Mouse (Mus musculus) erythroblast, embryonic 14.5 days (primary cell): ENCODE data around the gene Sh3gl2. TPM values are rescaled to one million over a fixed set of nuclear protein-coding genes. Genes with fewer than 3 reads are reported as not detected.

Source experiments
- H3K27me3 ChIP-seq: 2 replicates; pipeline ENCODE4 v1.6.1; 2012; ENCODE audit warnings: inconsistent platforms; ENCODE audit not compliant: control insufficient read depth
- H3K36me3 ChIP-seq: 2 replicates; pipeline ENCODE4 v1.6.1; 2012; ENCODE audit warnings: mild to moderate bottlenecking, inconsistent platforms; ENCODE audit not compliant: control insufficient read depth
- H3K4me1 ChIP-seq: 2 replicates; pipeline ENCODE4 v1.6.1; 2012; ENCODE audit warnings: inconsistent platforms; ENCODE audit not compliant: control insufficient read depth
- H3K4me3 ChIP-seq: replicated peaks from 2 replicates; pipeline ENCODE3; 2012; ENCODE audit warnings: moderate library complexity, mild to moderate bottlenecking, inconsistent platforms
- H3K9me3 ChIP-seq: 2 replicates; pipeline ENCODE4 v1.6.1; 2012; ENCODE audit warnings: low read length, inconsistent platforms, mixed read lengths; ENCODE audit not compliant: control insufficient read depth
- GATA1 ChIP-seq: IDR thresholded peaks from 2 replicates; pipeline ENCODE4 v1.6.1; 2012; ENCODE audit warnings: low read length, inconsistent platforms, mixed read lengths
- TAL1 ChIP-seq: IDR thresholded peaks from 3 replicates; pipeline ENCODE4 v1.6.1; 2012; ENCODE audit warnings: low read length, inconsistent platforms, mixed read lengths
- polyA plus RNA-seq: library from polyadenylated mRNA; stranded (reverse); fragments of >175 nt; gene quantifications from 2 replicates; pipeline ENCODE4 v1.2.3, GENCODE M21; 2012

Gene Sh3gl2
- polyA plus RNA-seq, 1 experiment: not detected

GRCm38 (mm10) chr4:85416466-85416865 is 211.5 kb downstream of the Sh3gl2 start:
- TF ChIP-seq GATA1: no peak
- no peak for TF ChIP-seq TAL1
- Histone ChIP-seq H3K4me1 (no peaks in the 10 kb centered on the region), H3K36me3 (no peaks in the 10 kb centered on the region), H3K27me3 (no peaks in the 10 kb centered on the region), H3K9me3 (no peaks in the 10 kb centered on the region), H3K4me3 (no peak overlapping the region)

- Histone ChIP-seq H3K4me3 (no peak overlapping the region), H3K9me3 (no peaks in the 10 kb centered on the region; the same call in 1 of the 2 replicates), H3K4me1 (no peaks in the 10 kb centered on the region), H3K36me3 (no peaks in the 10 kb centered on the region), H3K27me3 (no peaks in the 10 kb centered on the region)
- TF ChIP-seq TAL1 (no peak), GATA1 (no peak)
These were observed 215.5 kb downstream of the Sh3gl2 start for GRCm38 (mm10) chr4:85420429-85420828.

- H3K36me3 ChIP-seq: no peaks in the 10 kb centered on the region
- H3K4me3 ChIP-seq: no peak overlapping the region
- no peaks in the 10 kb centered on the region; the same call in 1 of the 2 replicates for H3K9me3 ChIP-seq
- H3K4me1 ChIP-seq: no peaks in the 10 kb centered on the region
- no peaks in the 10 kb centered on the region for H3K27me3 ChIP-seq
- TF ChIP-seq TAL1 (no peak), GATA1 (no peak)
These were observed 221.3 kb downstream of the Sh3gl2 start for GRCm38 (mm10) chr4:85426211-85426610.

- Histone ChIP-seq H3K36me3 (no peaks in the 10 kb centered on the region), H3K4me3 (no peak overlapping the region), H3K9me3 (peaks cover 2% of the 10 kb centered on the region; the same call in 1 of the 2 replicates), H3K27me3 (no peaks in the 10 kb centered on the region), H3K4me1 (no peaks in the 10 kb centered on the region)
- TF ChIP-seq GATA1: no peak
- no peak for TF ChIP-seq TAL1
These were observed 227.9 kb downstream of the Sh3gl2 start for GRCm38 (mm10) chr4:85432786-85433185.

- Histone ChIP-seq H3K4me1 (no peaks in the 10 kb centered on the region), H3K9me3 (peaks cover 2% of the 10 kb centered on the region; the same call in 1 of the 2 replicates), H3K36me3 (no peaks in the 10 kb centered on the region), H3K27me3 (no peaks in the 10 kb centered on the region), H3K4me3 (no peak overlapping the region)
- TF ChIP-seq TAL1 (no peak), GATA1 (no peak)
These were observed 229.8 kb downstream of the Sh3gl2 start for GRCm38 (mm10) chr4:85434734-85435133.

GRCm38 (mm10) chr4:85438813-85439212 is 233.9 kb downstream of the Sh3gl2 start:
- Histone ChIP-seq H3K4me1 (no peaks in the 10 kb centered on the region), H3K9me3 (peaks cover 2% of the 10 kb centered on the region; the same call in 1 of the 2 replicates), H3K27me3 (no peaks in the 10 kb centered on the region), H3K4me3 (no peak overlapping the region), H3K36me3 (no peaks in the 10 kb centered on the region)
- TF ChIP-seq GATA1: no peak
- TF ChIP-seq TAL1: no peak

GRCm38 (mm10) chr4:85483586-85483985 is 278.7 kb downstream of the Sh3gl2 start:
- TF ChIP-seq TAL1 (no peak), GATA1 (no peak)

GRCm38 (mm10) chr4:85486316-85486946 is 281.5 kb downstream of the Sh3gl2 start:
- no peaks in the 10 kb centered on the region for H3K4me1 ChIP-seq
- TF ChIP-seq TAL1: no peak
- no peak for TF ChIP-seq GATA1
- no peak overlapping the region for H3K4me3 ChIP-seq
- peaks cover 2% of the 10 kb centered on the region; the same call in 1 of the 2 replicates for H3K9me3 ChIP-seq
- H3K36me3 ChIP-seq: no peaks in the 10 kb centered on the region
- no peaks in the 10 kb centered on the region for H3K27me3 ChIP-seq

More at GRCm38 (mm10) chr4:85483586-85483985, 278.7 kb downstream of the Sh3gl2 start:
- H3K4me3 ChIP-seq: no peak overlapping the region
- H3K9me3 ChIP-seq: peaks cover 2% of the 10 kb centered on the region; the same call in 1 of the 2 replicates
- no peaks in the 10 kb centered on the region for H3K27me3 ChIP-seq
- no peaks in the 10 kb centered on the region for H3K4me1 ChIP-seq
- H3K36me3 ChIP-seq: no peaks in the 10 kb centered on the region

- Histone ChIP-seq H3K4me1 (no peaks in the 10 kb centered on the region), H3K4me3 (no peak overlapping the region), H3K9me3 (no peaks in the 10 kb centered on the region), H3K36me3 (no peaks in the 10 kb centered on the region), H3K27me3 (no peaks in the 10 kb centered on the region)
- no peak for TF ChIP-seq TAL1
- no peak for TF ChIP-seq GATA1
These were observed 300.8 kb downstream of the Sh3gl2 start for GRCm38 (mm10) chr4:85505718-85506117.
